Mouse (Mus musculus) large intestine, adult 2 months (tissue): ENCODE measurements at regions not wholly inside any gene's neighbourhood (a gene's known extent, or its start where the extent isn't known, plus 50 kb on each side); places are given as distances from the start of the nearest gene placed in this dataset.

Experiments
- DNase-seq: peaks from one replicate; pipeline ENCODE4 v3.0.0-alpha.2; 2012; ENCODE audit warnings: low read depth, low spot score
- WGBS: fragments of 180-500 bp; shearing (Covaris S2); methylation state at CpG from one replicate; pipeline ENCODE4 v1.1.7; 2018; 5-methylcytosine and 5-hydroxymethylcytosine counted together

- DNase-seq, result no peak
- WGBS, result 73% methylated on average over 21 of the region's 21 CpGs
Observed at GRCm38 (mm10) chr5:112133688-112134573, 118.4 kb downstream of the Cryba4 start.

GRCm38 (mm10) chr5:112136646-112137045 is 115.7 kb downstream of the Cryba4 start:
- no peak for DNase-seq
- WGBS, result 38% methylated on average over 13 of the region's 14 CpGs

- WGBS, result 52% methylated on average over 3 of the region's 3 CpGs
Observed at GRCm38 (mm10) chr5:112138246-112138645, 114.1 kb downstream of the Cryba4 start.

DNA sequence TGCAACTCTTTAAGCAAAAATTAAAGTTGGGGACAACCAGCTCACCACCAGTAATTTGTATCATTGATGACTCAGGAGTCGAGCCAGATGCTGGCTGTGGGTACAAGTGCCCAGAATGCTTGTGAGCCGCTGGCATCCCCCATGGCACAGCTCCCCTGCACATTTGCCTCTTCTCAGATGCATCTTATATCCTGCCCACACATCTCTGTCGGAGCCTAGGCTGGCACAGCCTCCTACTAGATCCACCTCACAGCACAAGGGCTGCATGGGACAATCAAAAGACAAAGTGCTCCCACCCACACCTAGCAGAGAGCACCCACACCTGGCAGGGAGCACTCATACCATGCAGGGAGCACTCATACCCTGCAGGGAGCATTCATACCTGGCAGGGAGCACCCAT is 109.6 kb downstream of the Cryba4 start:
- 76% methylated on average over 3 of the region's 3 CpGs for WGBS
- no peak for DNase-seq

More at GRCm38 (mm10) chr5:112138246-112138645, 114.1 kb downstream of the Cryba4 start:
- DNase-seq, result no peak

DNA sequence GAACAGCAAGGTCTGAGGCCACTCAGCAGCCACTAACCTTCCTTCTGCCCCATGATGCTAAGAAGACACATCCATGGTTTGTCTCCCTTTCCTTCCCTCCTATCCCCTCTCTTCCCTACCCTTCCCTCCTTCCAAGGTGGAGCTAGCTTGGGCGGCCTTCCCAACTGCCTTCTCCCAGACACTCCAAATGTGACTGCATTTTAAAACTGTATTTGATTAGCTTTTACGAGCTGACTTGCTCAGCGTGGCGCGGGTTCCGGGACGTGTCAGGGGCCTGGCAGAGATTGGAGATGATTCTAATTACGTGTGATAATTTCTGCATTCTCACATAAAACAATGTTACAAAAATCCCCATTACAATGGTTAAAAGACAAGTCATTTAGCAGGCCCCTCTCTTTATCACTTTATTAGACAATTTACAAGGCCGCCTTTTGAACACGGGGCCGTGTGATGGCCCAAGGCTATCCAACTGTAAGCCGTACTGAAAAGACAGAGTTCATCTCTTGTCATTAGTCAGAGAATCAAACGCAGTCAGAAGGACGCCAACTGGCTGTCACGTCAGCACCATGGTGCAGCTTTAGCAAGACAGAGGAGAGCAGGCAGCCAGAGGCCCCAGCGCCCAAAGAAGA is 108.2 kb downstream of the Cryba4 start:
- WGBS, result 60% methylated on average over 16 of the region's 16 CpGs
- DNase-seq, result no peak

- 2% methylated on average over 38 of the region's 39 CpGs for WGBS
- DNase-seq, result peak; percentile 21
Observed at GRCm38 (mm10) chr5:112153675-112154085, 98.6 kb downstream of the Cryba4 start.

DNA sequence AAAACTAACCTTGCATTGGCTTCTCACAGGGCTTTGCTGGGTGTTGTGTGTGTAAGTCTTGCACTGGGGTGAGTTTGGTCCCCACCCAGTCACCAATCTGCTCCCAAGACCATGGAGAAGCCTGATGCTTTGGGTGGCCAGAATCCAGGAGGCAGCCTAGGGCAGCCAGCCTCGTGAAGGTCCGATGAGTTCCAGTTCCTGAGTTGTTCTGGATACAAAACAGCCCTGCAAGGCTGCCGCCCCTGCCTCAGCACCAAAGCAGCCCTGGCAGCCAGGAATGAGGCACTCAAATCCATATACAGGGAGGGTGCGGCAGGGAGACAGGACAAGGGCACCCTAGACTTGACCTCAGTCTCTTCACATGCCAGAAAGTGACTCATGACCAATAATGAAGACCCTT is 97.7 kb downstream of the Cryba4 start:
- 47% methylated on average over 4 of the region's 4 CpGs for WGBS

GRCm38 (mm10) chr5:112155051-112155450 is 97.3 kb downstream of the Cryba4 start:
- no peak for DNase-seq
- 59% methylated on average over 6 of the region's 6 CpGs for whole genome bisulfite sequencing

More for the DNA sequence above, 97.7 kb downstream of the Cryba4 start:
- no peak for DNase-seq

DNA sequence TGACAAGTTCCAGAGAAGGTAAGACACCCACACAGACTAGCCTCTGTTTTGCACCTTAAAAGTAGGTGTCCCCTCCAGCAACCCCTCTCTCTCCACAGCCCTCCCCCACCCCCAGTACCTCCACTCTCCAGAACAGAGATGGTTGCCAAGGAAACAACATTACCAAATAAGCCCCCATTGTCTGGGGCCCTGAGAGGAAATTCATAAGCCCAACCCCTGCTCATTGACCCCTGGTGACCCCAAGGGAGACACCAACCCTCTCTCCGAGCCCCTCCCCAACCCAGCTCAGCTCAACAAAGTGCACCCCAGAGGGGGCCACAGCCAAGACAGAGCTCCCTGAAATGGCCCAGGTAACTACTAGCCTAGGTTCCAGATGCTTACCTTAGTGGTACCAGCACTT is 96.3 kb downstream of the Cryba4 start:
- DNase-seq, result no peak
- 44% methylated on average over 1 of the region's 1 CpGs for WGBS

GRCm38 (mm10) chr5:112166410-112167175 is 85.7 kb downstream of the Cryba4 start:
- 76% methylated on average over 11 of the region's 11 CpGs for WGBS
- no peak for DNase-seq

DNA sequence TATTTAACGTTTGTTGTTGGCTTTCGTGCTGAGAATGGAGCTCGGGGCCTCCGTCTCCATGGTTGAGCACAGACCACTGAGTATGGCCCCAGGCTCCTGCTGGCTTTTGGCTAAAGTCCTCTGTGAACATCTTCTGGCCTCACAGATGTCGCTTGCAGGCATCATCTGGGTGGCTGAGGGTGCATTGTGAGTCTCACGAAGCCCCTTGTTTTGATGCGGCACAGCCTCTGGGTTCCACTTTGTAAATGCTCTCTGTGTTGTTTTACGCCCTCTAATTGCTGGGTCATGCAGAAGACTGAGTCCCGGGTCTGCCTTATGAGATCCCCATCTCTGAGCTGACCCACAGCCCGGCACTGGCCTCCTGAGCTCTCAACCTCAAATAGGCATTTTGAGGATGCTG is 84.5 kb downstream of the Cryba4 start:
- 70% methylated on average over 10 of the region's 10 CpGs for WGBS
- DNase-seq, result no peak

DNA sequence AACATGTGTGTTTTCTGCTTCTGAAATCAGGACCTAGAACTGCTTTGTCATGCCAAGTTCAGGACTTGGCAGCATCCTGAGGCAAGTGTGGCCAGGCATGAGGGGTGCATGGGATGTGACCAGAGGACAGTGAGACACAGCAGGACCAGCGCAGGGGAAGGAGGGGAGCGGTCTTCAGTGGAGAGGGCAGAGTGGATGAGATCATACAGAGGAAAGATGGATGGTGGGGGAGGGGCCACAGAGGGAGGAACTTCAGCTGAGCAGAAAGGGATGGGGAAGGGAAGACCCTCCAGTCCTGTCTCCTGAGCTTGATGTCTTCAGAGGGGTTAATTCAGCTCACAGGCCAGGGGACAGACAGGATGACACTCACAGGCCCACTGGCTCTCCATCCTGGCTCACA is 81.0 kb downstream of the Cryba4 start:
- DNase-seq, result no peak
- 64% methylated on average over 2 of the region's 2 CpGs for WGBS

GRCm38 (mm10) chr5:112179213-112180057 is 72.9 kb downstream of the Cryba4 start:
- no peak for DNase-seq

GRCm38 (mm10) chr5:112182775-112183174 is 69.5 kb downstream of the Cryba4 start:
- DNase-seq, result no peak
- WGBS, result 49% methylated on average over 8 of the region's 8 CpGs

More at GRCm38 (mm10) chr5:112179213-112180057, 72.9 kb downstream of the Cryba4 start:
- WGBS, result 27% methylated on average over 25 of the region's 25 CpGs

DNA sequence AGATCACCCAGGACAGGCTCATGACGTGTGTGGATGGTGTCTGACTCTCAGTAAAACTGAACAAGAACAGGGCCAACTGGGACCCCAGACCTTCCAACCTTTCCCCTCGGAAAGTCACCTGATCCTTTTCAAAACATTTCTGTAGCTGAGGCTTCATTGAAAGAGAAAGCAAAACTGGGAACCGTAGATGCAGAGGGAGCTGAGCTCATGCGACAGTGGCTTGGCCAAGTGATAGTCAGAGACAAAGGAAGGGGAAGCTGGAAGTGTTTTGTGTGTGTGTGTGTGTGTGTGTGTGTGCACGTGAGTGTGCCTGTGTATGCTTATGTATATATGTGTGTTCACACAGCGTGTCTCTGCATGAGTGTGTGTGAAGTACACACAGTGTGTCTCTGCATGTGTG is 56.7 kb downstream of the Cryba4 start:
- no peak for DNase-seq
- WGBS, result 55% methylated on average over 6 of the region's 6 CpGs
